Mouse (Mus musculus) myocyte (in vitro differentiated cells): ENCODE results near the gene St6galnac4. TPM values are rescaled to one million over a fixed set of nuclear protein-coding genes. Genes with fewer than 3 reads are reported as not detected.

ENCODE experiments used
- H3K27me3 ChIP-seq: one replicate; pipeline ENCODE4 v1.6.1; 2011; ENCODE audit not compliant: control insufficient read depth, insufficient read depth, insufficient read length
- H3K36me3 ChIP-seq: one replicate; pipeline ENCODE4 v1.6.1; 2011; ENCODE audit not compliant: control insufficient read depth, insufficient read depth
- H3K4me2 ChIP-seq: one replicate; pipeline ENCODE4 v1.6.1; 2011; ENCODE audit warnings: low read depth, control low read depth
- H3K4me3 ChIP-seq: one replicate; pipeline ENCODE4 v1.5.1; 2011; ENCODE audit warnings: mild to moderate bottlenecking, control low read depth, moderate library complexity
- H3K79me2 ChIP-seq: one replicate; pipeline ENCODE4 v1.6.1; 2011; ENCODE audit not compliant: control insufficient read depth, insufficient read depth
- H3ac ChIP-seq: one replicate; pipeline ENCODE4 v1.6.1; 2011; ENCODE audit not compliant: control insufficient read depth, insufficient read length
- CEBPB ChIP-seq: IDR thresholded peaks from 2 replicates; pipeline ENCODE4 v1.6.1; 2011; ENCODE audit warnings: mild to moderate bottlenecking, moderate library complexity; ENCODE audit not compliant: poor library complexity, insufficient read depth, severe bottlenecking
- E2F4 ChIP-seq: IDR thresholded peaks from one replicate; pipeline ENCODE4 v1.6.1; 2011; ENCODE audit warnings: mild to moderate bottlenecking, control low read depth, moderate library complexity; ENCODE audit not compliant: insufficient read depth
- MAX ChIP-seq: IDR thresholded peaks from one replicate; pipeline ENCODE4 v1.6.1; 2011; ENCODE audit warnings: low read depth, mild to moderate bottlenecking, control low read depth
- MYOD1 ChIP-seq, 3 experiments: IDR thresholded peaks; one replicate each; pipeline ENCODE4 v1.6.1; 2011; ENCODE audit warnings: control low read depth in 2 of 3, low read depth in 2 of 3, mild to moderate bottlenecking in 2 of 3, moderate library complexity in 1 of 3; ENCODE audit not compliant: insufficient read length in 2 of 3, control insufficient read depth in 1 of 3
- MYOG ChIP-seq, 3 experiments: IDR thresholded peaks; one replicate each; pipeline ENCODE4 v1.6.1; 2011; ENCODE audit warnings: control low read depth in 2 of 3, low read depth in 2 of 3, mild to moderate bottlenecking in 2 of 3; ENCODE audit not compliant: insufficient read length in 2 of 3, control insufficient read depth in 1 of 3, insufficient read depth in 1 of 3
- POLR2A ChIP-seq: IDR thresholded peaks from one replicate; pipeline ENCODE4 v1.6.1; 2011; ENCODE audit warnings: low read depth, mild to moderate bottlenecking, control low read depth, moderate library complexity; ENCODE audit not compliant: insufficient read length
- POLR2AphosphoS2 ChIP-seq: IDR thresholded peaks from one replicate; pipeline ENCODE4 v1.6.1; 2011; ENCODE audit warnings: low read depth, control low read depth; ENCODE audit not compliant: insufficient read length
- REST ChIP-seq: IDR thresholded peaks from one replicate; pipeline ENCODE4 v1.6.1; 2011; ENCODE audit warnings: mild to moderate bottlenecking, control low read depth, moderate library complexity; ENCODE audit not compliant: insufficient read depth, insufficient read length
- SRF ChIP-seq: IDR thresholded peaks from one replicate; pipeline ENCODE4 v1.6.1; 2011; ENCODE audit warnings: low read depth; ENCODE audit not compliant: control insufficient read depth, insufficient read length
- TCF12 ChIP-seq: IDR thresholded peaks from one replicate; pipeline ENCODE4 v1.6.1; 2011; ENCODE audit warnings: mild to moderate bottlenecking, control low read depth; ENCODE audit not compliant: poor library complexity, insufficient read depth, severe bottlenecking
- TCF3 ChIP-seq: IDR thresholded peaks from one replicate; pipeline ENCODE4 v1.6.1; 2011; ENCODE audit warnings: low read depth, control low read depth; ENCODE audit not compliant: insufficient read length
- USF1 ChIP-seq: IDR thresholded peaks from one replicate; pipeline ENCODE4 v1.6.1; 2011; ENCODE audit warnings: low read depth, mild to moderate bottlenecking, control low read depth, moderate library complexity
- polyA plus RNA-seq: library from polyadenylated mRNA; unstranded; fragments of >200 nt; fragmentation: generic; extraction: Trizol; gene quantifications from one replicate; pipeline ENCODE4 v1.2.1, GENCODE M21; 2012; ENCODE audit warnings: missing spikeins

Gene St6galnac4
- polyA plus RNA-seq, 1 experiment, result 75.4 TPM

DNA sequence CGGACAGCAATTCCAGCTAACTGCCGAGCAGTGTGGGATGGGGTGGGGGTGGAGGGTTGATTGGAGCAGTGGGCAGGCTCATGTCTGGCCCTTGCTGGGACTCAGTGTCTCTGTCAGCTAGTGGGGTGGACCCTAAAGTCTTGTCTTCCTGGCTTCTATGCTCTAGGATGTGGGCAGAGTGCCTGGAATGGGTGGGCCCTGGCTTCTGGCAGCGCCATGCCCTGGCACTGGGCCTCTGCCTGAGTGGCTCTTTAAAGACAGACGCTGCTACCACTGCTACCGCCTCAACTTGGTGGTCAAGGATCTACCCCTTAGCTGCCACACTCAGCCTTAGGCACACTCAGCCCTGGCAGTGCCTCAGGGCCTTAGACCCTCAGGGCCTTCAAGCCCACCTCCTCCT, 41.8 kb downstream of the St6galnac4 start:
- TF ChIP-seq POLR2AphosphoS2 (peak; percentile 48), POLR2A (peak; percentile 60), E2F4 (no peak), MYOD1 (IDR thresholded peaks at IDR 0.05; ENCODE audit: control insufficient read depth in 1 of 3, insufficient read length in 2 of 3, low read depth in 2 of 3) (peak in 1 of 3 experiments; percentile 3)
- Histone ChIP-seq H3K4me3 (peak overlapping the region; percentile 28), H3K27me3 (no peaks in the 10 kb centered on the region), H3ac (no peak overlapping the region), H3K79me2 (peaks cover 9% of the 10 kb centered on the region), H3K36me3 (no peaks in the 10 kb centered on the region), H3K4me2 (peak overlapping the region; percentile 88)

DNA sequence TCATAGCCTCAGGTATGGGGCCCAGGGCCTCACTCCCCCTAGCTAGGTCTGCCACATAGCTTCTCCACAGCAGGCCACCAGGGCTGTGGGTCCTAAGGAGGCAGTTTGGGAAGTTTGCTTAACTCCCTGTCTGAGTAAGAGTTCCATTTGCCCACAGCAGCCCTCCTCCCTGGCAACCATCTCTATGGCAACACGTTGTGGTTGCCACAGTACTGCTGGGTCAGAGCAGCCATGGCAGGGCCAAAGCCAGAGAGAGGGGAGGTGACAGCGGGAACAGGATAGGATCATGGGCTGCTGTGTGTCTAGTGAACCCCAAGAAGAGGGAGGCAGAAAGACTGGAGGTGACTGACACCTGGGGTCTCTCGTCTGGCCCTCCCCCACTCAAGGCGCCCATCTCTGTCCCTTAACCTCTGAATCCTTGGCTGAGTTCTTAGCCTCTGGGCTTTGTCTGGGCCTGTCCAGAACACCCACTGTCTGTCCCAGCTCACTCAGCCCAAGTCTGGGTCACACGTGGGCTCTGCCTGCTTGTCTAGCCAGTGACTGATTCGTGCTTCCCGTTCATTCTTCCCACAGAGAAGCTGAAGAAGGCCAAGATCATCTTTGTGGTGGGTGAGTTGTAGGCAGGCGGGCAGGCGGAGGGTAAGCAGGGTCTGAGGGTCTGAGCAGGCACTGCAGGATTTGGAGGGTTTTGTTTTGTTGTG, 42.5 kb downstream of the St6galnac4 start:
- TF ChIP-seq MAX (no peak), POLR2A (peak; percentile 59), USF1 (no peak), MYOD1 (IDR thresholded peaks at IDR 0.05; ENCODE audit: control insufficient read depth in 1 of 3, insufficient read length in 2 of 3, low read depth in 2 of 3) (no peak), E2F4 (no peak), CEBPB (no peak), TCF12 (no peak), REST (no peak)
- peaks cover 9% of the 10 kb centered on the region for H3K79me2 ChIP-seq
- peak overlapping the region; percentile 28 for H3K4me3 ChIP-seq
- H3ac ChIP-seq, result no peak overlapping the region
- no peaks in the 10 kb centered on the region for H3K36me3 ChIP-seq
- H3K4me2 ChIP-seq, result peak overlapping the region; percentile 88
- no peaks in the 10 kb centered on the region for H3K27me3 ChIP-seq

DNA sequence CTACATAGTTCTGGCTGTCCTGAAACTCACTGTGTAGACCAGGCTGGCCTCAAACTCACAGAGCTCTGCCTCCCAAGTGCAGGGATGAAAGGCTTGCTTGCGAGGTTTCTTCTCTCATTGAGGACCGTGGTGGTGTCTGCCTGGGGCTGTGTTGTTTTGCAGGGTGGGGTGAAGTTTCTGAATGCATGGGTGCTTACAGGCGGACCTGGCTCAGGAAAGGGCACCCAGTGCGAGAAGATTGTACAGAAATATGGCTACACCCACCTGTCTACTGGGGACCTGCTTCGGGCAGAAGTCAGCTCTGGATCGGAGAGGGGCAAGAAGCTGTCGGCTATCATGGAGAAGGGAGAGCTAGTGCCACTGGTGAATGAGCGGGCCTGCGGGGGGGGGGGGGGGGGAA, 43.1 kb downstream of the St6galnac4 start:
- no peaks in the 10 kb centered on the region for H3K36me3 ChIP-seq
- no peak overlapping the region for H3ac ChIP-seq
- H3K4me2 ChIP-seq, result peak overlapping the region; percentile 88
- TF ChIP-seq POLR2A (no peak), E2F4 (no peak), REST (no peak), USF1 (no peak)
- H3K4me3 ChIP-seq, result peak overlapping the region; percentile 28
- H3K27me3 ChIP-seq, result no peaks in the 10 kb centered on the region
- H3K79me2 ChIP-seq, result peaks cover 9% of the 10 kb centered on the region

DNA sequence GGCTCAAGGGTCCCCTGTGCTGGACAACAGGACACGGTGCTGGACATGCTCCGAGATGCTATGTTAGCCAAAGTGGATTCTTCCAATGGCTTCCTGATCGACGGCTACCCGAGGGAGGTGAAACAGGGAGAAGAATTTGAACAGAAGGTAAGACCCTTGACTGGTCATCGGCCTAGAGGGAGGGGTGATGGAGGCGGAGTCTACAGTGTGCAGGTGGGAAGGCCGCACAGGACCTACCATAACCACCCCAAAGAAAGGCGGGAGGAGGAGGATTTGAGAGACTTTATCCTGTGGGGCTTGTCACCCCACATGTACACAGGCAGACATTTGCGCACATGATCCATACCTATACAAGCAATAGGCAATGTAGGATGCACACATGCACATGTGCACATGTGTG, 44.2 kb downstream of the St6galnac4 start:
- no peaks in the 10 kb centered on the region for H3K27me3 ChIP-seq
- no peak overlapping the region for H3ac ChIP-seq
- H3K4me2 ChIP-seq, result peak overlapping the region; percentile 88
- TF ChIP-seq MYOG (IDR thresholded peaks at IDR 0.05; ENCODE audit: control insufficient read depth in 1 of 3, insufficient read depth in 1 of 3, insufficient read length in 2 of 3, low read depth in 2 of 3) (peak in 1 of 3 experiments; percentile 11), POLR2A (no peak)
- no peaks in the 10 kb centered on the region for H3K36me3 ChIP-seq
- peak overlapping the region; percentile 28 for H3K4me3 ChIP-seq
- H3K79me2 ChIP-seq, result peaks cover 9% of the 10 kb centered on the region

DNA sequence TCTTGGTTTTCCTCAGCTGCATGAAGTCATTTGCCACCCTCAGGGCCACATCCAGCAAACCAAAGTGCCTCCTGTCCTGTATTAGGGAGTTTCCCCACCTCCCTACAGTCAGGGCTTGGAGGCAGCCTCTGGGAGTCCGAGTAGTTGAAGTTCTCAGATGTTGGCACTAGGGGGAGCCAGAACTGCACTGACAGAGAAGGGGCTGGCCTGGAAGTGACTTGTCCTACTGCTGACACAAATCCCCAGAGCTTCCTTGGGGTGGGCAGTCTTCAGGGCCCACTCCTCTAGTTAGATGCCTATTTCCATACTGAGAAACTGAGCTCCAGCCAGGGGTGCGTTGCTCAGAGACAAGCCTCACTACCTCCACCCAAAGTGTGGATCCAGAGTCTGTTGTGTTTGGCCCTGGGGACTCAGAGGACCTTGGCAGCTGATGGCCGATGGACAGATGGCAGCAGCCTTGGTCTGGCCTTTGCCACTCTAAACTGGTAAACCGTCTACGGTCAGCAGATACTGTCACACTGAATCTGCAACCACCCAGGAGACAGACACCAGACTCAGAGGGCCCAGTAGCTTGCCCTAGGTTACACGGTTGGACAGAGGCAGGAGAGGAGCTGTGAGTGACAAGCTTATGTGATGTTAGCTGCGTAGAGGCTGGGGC, 45.0 kb downstream of the St6galnac4 start:
- Histone ChIP-seq H3ac (no peak overlapping the region), H3K4me2 (peak overlapping the region; percentile 43), H3K79me2 (peaks cover 9% of the 10 kb centered on the region), H3K4me3 (peak overlapping the region; percentile 28), H3K27me3 (no peaks in the 10 kb centered on the region), H3K36me3 (no peaks in the 10 kb centered on the region)
- TF ChIP-seq POLR2AphosphoS2 (no peak), REST (no peak), E2F4 (no peak), POLR2A (peak; percentile 16), MYOD1 (IDR thresholded peaks at IDR 0.05; ENCODE audit: control insufficient read depth in 1 of 3, insufficient read length in 2 of 3, low read depth in 2 of 3) (peak in 2 of 3 experiments; percentile 46 to 65), USF1 (no peak), TCF12 (no peak), SRF (no peak), MYOG (IDR thresholded peaks at IDR 0.05; ENCODE audit: control insufficient read depth in 1 of 3, insufficient read depth in 1 of 3, insufficient read length in 2 of 3, low read depth in 2 of 3) (peak in 1 of 3 experiments; percentile 30), TCF3 (no peak), MAX (no peak), CEBPB (no peak)
